ENCODE assay signal across 8 mouse cellular contexts in the genomic region with DNA sequence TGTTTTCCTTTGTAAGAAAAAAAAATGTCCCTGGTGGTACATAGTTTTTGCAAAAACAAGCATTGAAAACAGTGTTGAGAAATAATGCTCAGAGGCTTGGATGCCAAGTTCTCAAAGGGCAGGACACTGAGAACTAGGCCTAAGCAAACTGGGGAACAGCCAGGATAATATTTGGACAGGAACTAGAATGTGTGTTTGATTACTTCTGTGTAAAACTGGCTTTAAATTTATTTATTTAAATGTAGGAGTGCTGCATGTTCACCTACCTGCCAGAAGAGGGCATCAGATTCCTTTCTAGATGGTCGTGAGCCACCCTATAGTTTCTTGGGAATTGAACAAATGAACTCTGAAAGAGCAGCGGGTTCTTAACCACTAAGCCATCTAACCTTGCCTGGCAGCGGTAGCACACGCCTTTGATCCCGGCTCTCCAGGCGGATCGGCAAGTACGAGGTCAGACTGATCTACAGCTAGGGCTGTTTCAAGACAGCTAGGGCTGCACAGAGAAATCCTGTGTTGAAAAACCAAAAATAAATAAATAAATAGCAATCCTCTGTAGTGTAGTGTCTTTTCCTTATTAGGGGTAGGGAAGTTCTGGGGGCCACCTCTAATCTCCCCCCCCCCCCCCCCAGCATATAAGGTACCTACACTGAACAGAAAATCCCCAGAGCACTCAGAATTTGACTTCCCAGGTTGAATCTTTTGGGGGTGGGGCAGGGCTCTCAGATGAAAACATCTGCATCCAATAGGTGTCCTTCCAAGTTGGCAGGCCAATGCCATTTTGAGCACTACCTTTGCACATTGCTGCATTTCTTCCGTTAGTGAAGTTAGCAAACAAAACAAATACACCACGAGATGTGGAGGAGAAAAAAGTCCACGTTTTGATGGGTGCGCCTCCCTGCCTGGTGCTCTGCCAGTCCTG. TPM values are rescaled to one million over a fixed set of nuclear protein-coding genes. Genes with fewer than 3 reads are reported as not detected.
A peak's percentile ranks its signal among the peaks of the same experiment; 100 is the strongest.
DNase-seq lines count a peak whose midpoint lies in the region; ATAC-seq lines count a peak whose summit lies in the region.

A gene (plus strand): TSS at position 776 of the 919 bp plus-strand sequence.

- H3K27ac ChIP-seq in forebrain, embryonic 12.5 days: peak within 1 kb of the TSS; percentile 76
- H3K27ac ChIP-seq in liver, embryonic 16.5 days (ENCODE audit: low read length): peak within 1 kb of the TSS; percentile 89
- peak within 1 kb of the TSS; percentile 76 for H3K27ac ChIP-seq in neural tube, embryonic 13.5 days (replicated peaks)

- 1% methylated on average over 12 of the region's 12 CpGs for WGBS in forebrain, embryonic 12.5 days
- under 1% methylated on average over 12 of the region's 12 CpGs for WGBS in liver, embryonic 16.5 days (ENCODE audit: insufficient replicate concordance)
- under 1% methylated on average over 12 of the region's 12 CpGs for WGBS in neural tube, embryonic 13.5 days

- H3K4me3 ChIP-seq in forebrain, embryonic 12.5 days (replicated peaks): peak within 1 kb of the TSS; percentile 75
- H3K4me3 ChIP-seq in liver, embryonic 16.5 days (ENCODE audit: low read depth, low read length): peak within 1 kb of the TSS; percentile 97
- peak within 1 kb of the TSS; percentile 61 for H3K4me3 ChIP-seq in neural tube, embryonic 13.5 days

- peak; percentile 67 for ATAC-seq in forebrain, embryonic 12.5 days (ENCODE audit: low FRiP score)
- peak; percentile 50 for ATAC-seq in liver, embryonic 16.5 days (ENCODE audit: low read depth)
- peak; percentile 80 for ATAC-seq in neural tube, embryonic 13.5 days (ENCODE audit: low read depth)

- peak within 1 kb of the TSS; percentile 82 for H3K9ac ChIP-seq in forebrain, embryonic 12.5 days
- H3K9ac ChIP-seq in liver, embryonic 16.5 days (ENCODE audit: low read depth, low read length): peak within 1 kb of the TSS; percentile 95
- peak within 1 kb of the TSS; percentile 80 for H3K9ac ChIP-seq in neural tube, embryonic 13.5 days

- H3K27me3 ChIP-seq in forebrain, embryonic 12.5 days: no peaks in the 10 kb centered on the region
- no peaks in the 10 kb centered on the region for H3K27me3 ChIP-seq in liver, embryonic 16.5 days (ENCODE audit: control insufficient read depth, insufficient read depth, low read depth, low read length)
- no peaks in the 10 kb centered on the region for H3K27me3 ChIP-seq in neural tube, embryonic 13.5 days

- peak within 1 kb of the TSS; percentile 76 for H3K4me2 ChIP-seq in forebrain, embryonic 12.5 days
- peak within 1 kb of the TSS; percentile 88 for H3K4me2 ChIP-seq in liver, embryonic 16.5 days (ENCODE audit: low read depth, low read length)
- peak within 1 kb of the TSS; percentile 88 for H3K4me2 ChIP-seq in neural tube, embryonic 13.5 days

- intact Hi-C loops in heart, postnatal 14 days (cut with DNase I): loop anchor here (5.0 kb wide), 1 partner anchor 133 kb away; no protein-coding TSS in a partner anchor

- no peaks in the 10 kb centered on the region for H3K9me3 ChIP-seq in forebrain, embryonic 12.5 days
- no peaks in the 10 kb centered on the region for H3K9me3 ChIP-seq in liver, embryonic 16.5 days (replicated peaks; ENCODE audit: control insufficient read depth, low read length)
- H3K9me3 ChIP-seq in neural tube, embryonic 13.5 days: no peaks in the 10 kb centered on the region

- no peaks in the 10 kb centered on the region for H3K36me3 ChIP-seq in forebrain, embryonic 12.5 days (replicated peaks)
- H3K36me3 ChIP-seq in liver, embryonic 16.5 days (ENCODE audit: control insufficient read depth, insufficient read depth): no peaks in the 10 kb centered on the region
- no peaks in the 10 kb centered on the region for H3K36me3 ChIP-seq in neural tube, embryonic 13.5 days

- peak; percentile 80 for DNase-seq in NIH3T3 (ENCODE audit: low read depth)
- DNase-seq in c-Kit-positive CD71-positive TER-119-positive erythroid progenitor cells, embryonic 14.5 days (ENCODE audit: low spot score): peak; percentile 72
- DNase-seq in heart, postnatal 14 days: peak; percentile 13 to 28
- peak; percentile 18 to 47 for DNase-seq in kidney, postnatal 4 days
- DNase-seq in urinary bladder, postnatal 25 days (ENCODE audit: low spot score): peak; percentile 15

- peaks cover 6% of the 10 kb centered on the region for H3K4me1 ChIP-seq in forebrain, embryonic 12.5 days
- no peaks in the 10 kb centered on the region; the same call in 1 of the 2 replicates for H3K4me1 ChIP-seq in liver, embryonic 16.5 days (ENCODE audit: control insufficient read depth, low read depth, low read length)
- H3K4me1 ChIP-seq in neural tube, embryonic 13.5 days (replicated peaks): peaks cover 8% of the 10 kb centered on the region

RNA-seq across cellular contexts. Expression of the gene that starts here (rescaled TPM):
- polyA plus RNA-seq in forebrain, embryonic 12.5 days (2016; fragmentation: Nextera tagmentation; extraction: Ambion mirVana): 3.5 and 3.9 TPM in 2 replicates
- 10 to 100 TPM; 37.2 to 42.1 TPM for total RNA-seq in heart, postnatal 14 days (2021)
- 14.9 and 16.9 TPM in 2 replicates for polyA plus RNA-seq in liver, embryonic 16.5 days (2015; fragmentation: Nextera tagmentation; extraction: Ambion mirVana)
- 2.8 and 4.8 TPM in 2 replicates for polyA plus RNA-seq in neural tube, embryonic 13.5 days (2015; fragmentation: Nextera tagmentation; extraction: Ambion mirVana)

Comparison
In these comparisons a context has a peak if more than half of its experiments do, and no peak if none do; other contexts are left out.
1. Peak in every context shown above with its lines: DNase-seq, ATAC-seq, H3K4me3 ChIP-seq and H3K27ac ChIP-seq.
2. DNase-seq: peak in every context shown above with its lines; median percentile 80 in NIH3T3; 72 in c-Kit-positive CD71-positive TER-119-positive erythroid progenitor cells, embryonic 14.5 days; 32 in kidney, postnatal 4 days; 20 in heart, postnatal 14 days; 15 in urinary bladder, postnatal 25 days.